Mouse (Mus musculus) Patski (cell line): ENCODE measurements around the gene Rabgap1l. TPM values are rescaled to one million over a fixed set of nuclear protein-coding genes. Genes with fewer than 3 reads are reported as not detected.

ENCODE experiments used
- ATAC-seq: fragments of 100-300 bp; one replicate; pipeline ENCODE4 v1.8.0; 2021
- CTCF ChIA-PET: fragments of 350-600 bp; sonication (Branson Sonifier 250); formaldehyde crosslinking; loops from one replicate; lab custom pipeline; 2022; ENCODE audit warnings: inconsistent platforms; lab: Charles Lee
- POLR2A ChIA-PET: fragments of 350-600 bp; sonication (Branson Sonifier 250); formaldehyde crosslinking; loops from one replicate; lab custom pipeline; 2022; ENCODE audit warnings: antibody characterized with exemption, inconsistent platforms; lab: Charles Lee
- DNase-seq: peaks from one replicate; pipeline ENCODE4 v3.0.0-alpha.2; 2011; ENCODE audit warnings: low read depth, low spot score
- H3K27me3 ChIP-seq: fragments of 371-371 bp; one replicate; pipeline ENCODE4 v1.5.1; 2021
- CTCF ChIP-seq: fragments of 100-300 bp; IDR thresholded peaks from one replicate; pipeline ENCODE4 v1.5.1; 2021
- in situ Hi-C: fragments of 300-500 bp; cut with MboI; formaldehyde crosslinking; loops from 3 replicates; pipeline ENCODE4 v1.11.1; 2018; ENCODE audit warnings: low pct_unique_long_range_greater_than_20kb, mixed read lengths
- polyA plus RNA-seq: library from polyadenylated mRNA; unstranded; gene quantifications from one replicate; pipeline ENCODE4 v1.2.3, GENCODE M21; 2021

The Rabgap1l gene
- polyA plus RNA-seq, 1 experiment from 2014 or later, result 37.6 TPM

DNA sequence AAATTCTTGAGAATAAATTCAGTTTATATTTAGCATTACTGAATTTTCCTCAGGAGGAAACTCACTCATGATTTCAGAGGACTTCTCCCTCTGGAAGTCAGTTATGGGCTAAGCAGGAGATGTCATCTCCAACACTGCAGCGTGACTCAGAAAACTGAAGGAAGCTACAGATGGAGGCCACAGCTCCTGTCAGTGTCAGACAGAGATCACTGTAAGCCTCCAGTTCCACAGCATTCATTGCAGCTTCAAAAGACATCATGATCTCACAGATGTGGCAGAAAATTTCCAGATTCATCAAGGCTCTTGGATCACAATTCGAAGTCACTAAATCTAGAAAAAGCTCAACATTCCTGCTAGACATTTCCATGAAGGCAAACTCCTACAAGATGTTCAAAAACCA lies 555.0 kb downstream of the Rabgap1l start:
- H3K27me3 ChIP-seq, result no peaks in the 10 kb centered on the region
- ATAC-seq, result no peak
- TF ChIP-seq CTCF, result no peak
- CTCF ChIA-PET, result interaction anchor here (1.0 to 1.9 kb wide), 4 partner anchors 10 to 140 kb away, joined by 3 to 6 read pairs (median 4); no protein-coding TSS in a partner anchor
- in situ Hi-C loops, result no loop called here
- POLR2A ChIA-PET, result no interaction called here
- no peak for DNase-seq

DNA sequence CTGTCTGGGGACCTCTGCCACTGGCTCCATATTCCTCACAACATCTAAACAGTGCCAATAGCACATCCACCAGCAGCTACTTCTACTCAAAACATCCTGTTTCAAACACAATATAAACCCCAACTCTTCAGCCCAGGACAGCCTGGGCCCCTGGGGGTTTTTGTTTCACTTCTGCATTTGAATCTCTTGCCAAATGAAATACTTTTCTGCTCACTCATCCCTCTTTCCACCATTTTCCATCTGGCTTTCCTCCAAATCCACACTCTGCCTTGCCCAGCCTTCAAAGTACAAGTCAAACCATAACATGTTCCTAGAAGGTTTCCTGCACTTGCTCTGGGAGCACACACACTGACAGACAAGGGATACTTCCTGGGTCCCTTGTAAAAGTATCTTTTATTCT lies 559.1 kb downstream of the Rabgap1l start:
- CTCF ChIA-PET, result interaction anchor here (1.8 kb wide), 1 partner anchor 12 kb away, joined by 4 read pairs; no protein-coding TSS in a partner anchor
- ATAC-seq (peak; percentile 62), DNase-seq (no peak)
- TF ChIP-seq CTCF, result no peak
- H3K27me3 ChIP-seq, result no peaks in the 10 kb centered on the region
- POLR2A ChIA-PET, result no interaction called here
- in situ Hi-C loops, result no loop called here

DNA sequence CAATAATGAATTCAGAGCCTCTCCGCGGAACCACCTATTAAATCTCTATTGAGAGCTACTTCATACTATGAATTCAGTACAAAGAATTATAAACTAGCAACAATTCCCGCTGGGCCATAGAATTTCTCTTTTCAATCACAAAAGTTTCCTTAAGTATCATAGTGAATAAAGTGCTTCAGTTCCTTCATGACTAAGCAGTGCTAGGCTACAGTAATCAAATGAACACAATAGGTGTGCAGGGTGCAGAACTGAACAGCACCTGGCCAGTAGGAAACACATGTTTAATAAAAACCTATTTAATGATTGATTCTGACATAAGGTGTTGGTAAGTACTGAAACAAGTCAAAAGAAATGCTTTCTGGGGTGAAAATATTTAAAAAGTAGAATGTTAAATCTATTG lies 560.9 kb downstream of the Rabgap1l start:
- CTCF ChIA-PET, result interaction anchor here (2.0 kb wide), 1 partner anchor 16 kb away, joined by 4 read pairs; no protein-coding TSS in a partner anchor
- H3K27me3 ChIP-seq, result no peaks in the 10 kb centered on the region
- no peak for DNase-seq
- POLR2A ChIA-PET, result no interaction called here
- no peak for TF ChIP-seq CTCF
- ATAC-seq, result no peak
- in situ Hi-C loops, result no loop called here

- DNase-seq (no peak), ATAC-seq (no peak)
- CTCF ChIA-PET, result interaction anchor here (0.8 to 2.0 kb wide), 7 partner anchors 14 to 147 kb away, joined by 3 to 15 read pairs (median 5); no protein-coding TSS in a partner anchor
- in situ Hi-C loops, result no loop called here
- no peak for TF ChIP-seq CTCF
- POLR2A ChIA-PET, result interaction anchor here (0.7 kb wide), 1 partner anchor 97 kb away, joined by 4 read pairs; no protein-coding TSS in a partner anchor
- H3K27me3 ChIP-seq, result no peaks in the 10 kb centered on the region
Measured at GRCm38 (mm10) chr1:160231013-160231412, 562.0 kb downstream of the Rabgap1l start.

GRCm38 (mm10) chr1:160227850-160228249 lies 565.2 kb downstream of the Rabgap1l start:
- in situ Hi-C loops, result loop anchor here (5.0 to 10.0 kb wide), 2 partner anchors 149 to 497 kb away; no protein-coding TSS in a partner anchor
- H3K27me3 ChIP-seq, result no peaks in the 10 kb centered on the region
- no peak for TF ChIP-seq CTCF
- ChIA-PET CTCF (interaction anchor here (1.3 to 3.3 kb wide), 4 partner anchors 9 to 150 kb away, joined by 3 to 18 read pairs (median 8); partner anchors contain the start of gene Cacybp), POLR2A (interaction anchor here (0.8 kb wide), 1 partner anchor 15 kb away, joined by 3 read pairs; the partner anchor contains the start of gene Cacybp)
- DNase-seq (no peak), ATAC-seq (peak; percentile 69)

DNA sequence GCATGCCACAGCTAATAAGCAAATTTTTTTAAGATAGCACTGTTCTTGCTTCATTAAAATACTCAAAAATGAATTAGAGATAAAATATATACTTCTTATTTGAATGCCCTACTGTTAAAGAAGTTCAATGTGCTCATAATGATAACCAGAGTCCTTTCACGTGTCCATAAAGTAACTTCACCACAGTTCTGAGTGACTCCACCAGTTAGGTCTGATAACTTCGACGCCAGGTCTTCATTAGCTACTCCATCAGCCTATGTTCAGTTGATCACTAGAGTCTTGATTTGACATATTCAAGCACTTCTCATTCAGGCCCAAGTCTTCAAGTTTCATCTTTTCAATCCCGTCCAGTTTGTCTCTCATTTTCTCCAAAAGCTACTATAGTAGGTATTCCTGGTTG lies 565.8 kb downstream of the Rabgap1l start:
- ChIA-PET POLR2A (no interaction called here), CTCF (interaction anchor here (1.1 to 3.3 kb wide), 3 partner anchors 14 to 150 kb away, joined by 3 to 18 read pairs (median 13); partner anchors contain the start of gene Cacybp)
- in situ Hi-C loops, result loop anchor here (5.0 to 10.0 kb wide), 2 partner anchors 150 to 498 kb away; no protein-coding TSS in a partner anchor
- H3K27me3 ChIP-seq, result no peaks in the 10 kb centered on the region
- no peak for TF ChIP-seq CTCF
- ATAC-seq (no peak), DNase-seq (no peak)

- in situ Hi-C loops, result loop anchor here (10.0 kb wide), 1 partner anchor 501 kb away; no protein-coding TSS in a partner anchor
- DNase-seq, result no peak
- H3K27me3 ChIP-seq, result no peaks in the 10 kb centered on the region
- ChIA-PET CTCF (no interaction called here), POLR2A (no interaction called here)
- no peak for ATAC-seq
- no peak for TF ChIP-seq CTCF
Measured at GRCm38 (mm10) chr1:160224093-160224492, 568.9 kb downstream of the Rabgap1l start.

DNA sequence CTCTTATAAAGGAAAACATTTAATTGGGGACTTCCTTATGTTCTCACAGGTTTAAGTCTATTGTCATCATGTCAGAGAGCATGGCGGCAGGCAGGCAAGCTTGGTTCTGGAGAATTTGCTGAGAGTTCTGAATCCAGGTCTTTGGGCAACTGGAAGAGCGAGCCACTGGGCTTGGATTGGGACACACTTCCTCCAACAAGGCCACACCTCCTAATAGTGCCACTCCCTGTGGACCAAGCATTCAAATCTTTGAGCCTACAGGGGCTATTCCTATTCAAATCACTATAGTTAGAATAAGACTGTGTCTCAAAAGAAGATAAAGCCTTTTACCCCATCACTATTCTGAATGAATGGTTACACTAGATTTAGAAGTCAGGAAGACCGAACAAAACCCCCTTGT lies 575.1 kb downstream of the Rabgap1l start:
- TF ChIP-seq CTCF, result no peak
- ATAC-seq, result no peak
- in situ Hi-C loops, result no loop called here

DNA sequence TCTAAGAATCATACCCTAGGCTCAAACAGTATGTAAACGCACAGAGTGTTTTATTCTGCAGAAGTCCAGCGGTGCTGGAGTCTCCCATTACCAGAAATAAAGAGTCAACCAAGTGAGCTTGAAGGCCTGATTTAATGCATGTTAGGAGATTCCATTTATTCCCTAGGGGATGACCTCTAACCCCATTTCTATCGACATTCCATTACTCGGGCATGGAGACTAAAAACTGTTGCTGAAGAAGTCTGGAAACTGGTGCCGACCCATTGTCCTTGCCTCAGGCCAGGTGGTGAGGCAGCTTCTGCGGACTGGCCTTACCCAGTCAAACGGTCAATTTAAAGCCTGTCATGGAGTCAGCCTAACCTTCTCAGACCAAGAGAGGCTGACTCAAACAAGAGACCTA lies 578.8 kb downstream of the Rabgap1l start:
- no peak for TF ChIP-seq CTCF
- no peaks in the 10 kb centered on the region for H3K27me3 ChIP-seq
- ChIA-PET POLR2A (interaction anchor here (1.0 kb wide), 1 partner anchor 164 kb away, joined by 3 read pairs; no protein-coding TSS in a partner anchor), CTCF (interaction anchor here (1.5 to 2.5 kb wide), 3 partner anchors 13 to 20 kb away, joined by 4 to 13 read pairs (median 5); no protein-coding TSS in a partner anchor)
- no peak for ATAC-seq
- DNase-seq, result no peak
- in situ Hi-C loops, result no loop called here

More for the DNA sequence above, 575.1 kb downstream of the Rabgap1l start:
- ChIA-PET POLR2A (no interaction called here), CTCF (interaction anchor here (1.6 kb wide), 1 partner anchor 13 kb away, joined by 5 read pairs; no protein-coding TSS in a partner anchor)
- H3K27me3 ChIP-seq, result no peaks in the 10 kb centered on the region
- no peak for DNase-seq

DNA sequence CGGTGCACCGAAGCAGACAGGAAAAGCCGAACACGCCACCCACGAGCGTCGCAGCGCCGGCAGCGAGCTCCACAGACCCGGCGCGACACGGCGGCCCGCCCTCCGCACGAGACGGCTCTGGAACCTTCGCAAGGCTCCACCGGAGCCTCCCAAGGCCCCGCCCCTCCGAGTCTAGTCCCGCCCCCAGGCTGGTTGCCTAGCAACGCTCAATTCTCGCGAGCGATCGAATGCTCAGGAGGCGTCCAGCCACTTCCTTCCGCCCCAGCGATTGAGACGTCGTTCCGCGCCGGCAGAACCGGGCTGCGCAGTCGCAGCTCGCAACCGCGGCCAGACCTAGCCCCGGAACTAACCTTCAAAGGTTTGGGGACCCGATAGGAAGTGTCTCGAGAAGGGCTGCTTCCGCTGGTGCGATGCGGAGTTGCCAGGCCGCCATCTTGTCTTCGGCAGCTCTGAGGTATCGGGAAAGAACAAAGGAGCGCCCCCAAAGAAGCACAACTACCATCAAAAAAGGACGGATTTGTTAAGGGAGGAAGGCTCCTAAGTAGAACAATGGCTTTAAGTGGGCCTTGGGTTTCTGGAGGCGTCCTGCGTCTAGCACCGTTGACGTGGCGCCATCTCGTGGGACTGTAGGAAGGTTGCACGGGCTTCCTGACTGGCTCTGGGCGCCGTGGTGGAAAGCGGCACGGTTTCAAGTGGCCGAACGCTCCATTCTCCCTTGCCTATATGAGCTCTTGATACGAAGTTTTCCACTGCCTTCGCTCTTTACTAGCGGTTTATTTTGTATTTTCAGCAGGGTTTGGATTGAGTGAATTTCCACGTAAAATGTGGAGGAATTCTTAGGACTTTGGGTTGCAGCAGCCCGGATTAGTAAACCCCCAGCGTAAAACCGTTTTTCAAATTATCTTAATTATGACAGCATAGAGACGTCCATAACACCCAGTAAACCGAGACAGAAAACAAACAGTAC lies 580.0 kb downstream of the Rabgap1l start, which contains the start of gene Cacybp:
Gene Cacybp (minus strand): TSS at position 173 of the 967 bp plus-strand sequence.
- ChIA-PET CTCF (interaction anchor here (0.6 to 2.5 kb wide), 10 partner anchors 10 to 166 kb away, joined by 3 to 13 read pairs (median 4); no protein-coding TSS in a partner anchor), POLR2A (interaction anchor here (0.5 to 1.2 kb wide), 4 partner anchors 11 to 164 kb away, joined by 3 to 5 read pairs (median 3); no protein-coding TSS in a partner anchor)
- no peaks in the 10 kb centered on the region for H3K27me3 ChIP-seq
- peak; percentile 96 for TF ChIP-seq CTCF
- ATAC-seq (peak; percentile 94), DNase-seq (peak; percentile 95)
- in situ Hi-C loops, result no loop called here
